Mouse (Mus musculus) testis, adult 2 months (tissue): ENCODE measurements around the gene Jak3. TPM values are rescaled to one million over a fixed set of nuclear protein-coding genes. Genes with fewer than 3 reads are reported as not detected.

Experiments used
- H3K27ac ChIP-seq: fragments of 200-500 bp; 2 replicates; pipeline ENCODE4 v1.5.1; 2012; ENCODE audit warnings: low read depth, low read length; ENCODE audit not compliant: control insufficient read depth, insufficient read depth
- H3K27me3 ChIP-seq: fragments of 200-500 bp; 2 replicates; pipeline ENCODE4 v1.6.1; 2012; ENCODE audit warnings: mild to moderate bottlenecking, low read length, moderate library complexity; ENCODE audit not compliant: control insufficient read depth, insufficient read depth
- H3K36me3 ChIP-seq: fragments of 200-500 bp; 2 replicates; pipeline ENCODE4 v1.6.1; 2012; ENCODE audit warnings: mild to moderate bottlenecking, low read length; ENCODE audit not compliant: control insufficient read depth, insufficient read depth
- H3K4me1 ChIP-seq: fragments of 200-500 bp; 2 replicates; pipeline ENCODE4 v1.6.1; 2012; ENCODE audit warnings: low read length; ENCODE audit not compliant: control insufficient read depth, insufficient read depth
- H3K4me3 ChIP-seq: fragments of 200-500 bp; 2 replicates; pipeline ENCODE4 v1.5.1; 2012; ENCODE audit warnings: low read depth, mild to moderate bottlenecking, low read length, moderate library complexity, mixed read lengths; ENCODE audit not compliant: control insufficient read depth
- CTCF ChIP-seq: fragments of 200-500 bp; IDR thresholded peaks from 2 replicates; pipeline ENCODE4 v1.5.1; 2012; ENCODE audit warnings: low read depth, mild to moderate bottlenecking, inconsistent platforms, low read length, moderate library complexity; ENCODE audit not compliant: control insufficient read depth, insufficient read depth, insufficient replicate concordance
- POLR2A ChIP-seq: fragments of 200-500 bp; IDR thresholded peaks from 2 replicates; pipeline ENCODE4 v1.6.1; 2012; ENCODE audit warnings: low read depth, mild to moderate bottlenecking, inconsistent platforms, low read length, moderate library complexity; ENCODE audit not compliant: control insufficient read depth
- polyA plus RNA-seq: library from polyadenylated mRNA; depleted of rRNA; stranded (reverse); fragments of >200 nt; gene quantifications from 2 replicates; pipeline ENCODE4 v1.2.3, GENCODE M21; 2012; rRNA removed

Jak3 gene
- polyA plus RNA-seq, result 6.6 and 8.4 TPM in 2 replicates

DNA sequence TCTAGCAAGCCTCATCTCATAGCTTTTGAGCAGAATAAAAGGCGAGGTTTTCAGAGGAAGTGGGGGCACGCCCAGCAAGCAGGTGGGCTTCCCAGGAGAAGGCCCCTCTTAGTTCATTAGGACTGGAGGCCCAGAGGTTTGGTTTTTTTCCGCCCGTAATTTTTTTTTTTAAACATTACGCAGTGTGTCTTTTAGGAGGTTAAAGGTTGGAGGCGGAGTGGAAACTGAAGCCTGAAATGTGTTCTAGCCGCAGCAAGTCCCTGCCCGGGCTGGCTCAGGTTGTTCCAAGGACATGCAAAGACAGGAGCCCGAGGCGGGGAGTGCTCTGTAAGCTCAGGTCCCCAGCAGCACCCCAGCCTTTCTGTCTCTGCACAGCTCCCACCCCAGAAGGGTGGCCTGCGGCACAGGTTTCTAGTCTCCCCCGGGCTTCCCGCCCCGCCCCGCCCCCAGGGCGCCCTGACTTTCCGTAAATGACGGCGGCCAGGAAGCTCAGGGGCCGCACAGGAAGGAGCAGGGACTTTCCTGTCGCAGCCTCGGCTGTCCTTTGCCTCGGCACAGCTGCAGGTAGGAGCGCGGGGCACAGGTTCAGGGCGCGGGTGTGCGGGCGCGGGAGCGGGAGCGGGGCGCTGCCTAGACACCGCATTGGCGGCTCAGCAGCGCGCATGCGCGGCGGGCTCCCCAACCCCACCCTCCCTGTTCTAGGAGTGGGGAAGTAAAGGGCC is at the start of gene Jak3:
TSS of gene Jak3 (plus strand) at position 277 of the 722 bp plus-strand sequence.
- Histone ChIP-seq H3K27ac (no peak within 1 kb of the TSS), H3K4me1 (peaks cover 17% of the 10 kb centered on the region), H3K36me3 (no peaks in the 10 kb centered on the region), H3K4me3 (peak within 1 kb of the TSS; percentile 60), H3K27me3 (no peaks in the 10 kb centered on the region; the same call in 1 of the 2 replicates)
- no peak for TF ChIP-seq CTCF
- no peak for TF ChIP-seq POLR2A

DNA sequence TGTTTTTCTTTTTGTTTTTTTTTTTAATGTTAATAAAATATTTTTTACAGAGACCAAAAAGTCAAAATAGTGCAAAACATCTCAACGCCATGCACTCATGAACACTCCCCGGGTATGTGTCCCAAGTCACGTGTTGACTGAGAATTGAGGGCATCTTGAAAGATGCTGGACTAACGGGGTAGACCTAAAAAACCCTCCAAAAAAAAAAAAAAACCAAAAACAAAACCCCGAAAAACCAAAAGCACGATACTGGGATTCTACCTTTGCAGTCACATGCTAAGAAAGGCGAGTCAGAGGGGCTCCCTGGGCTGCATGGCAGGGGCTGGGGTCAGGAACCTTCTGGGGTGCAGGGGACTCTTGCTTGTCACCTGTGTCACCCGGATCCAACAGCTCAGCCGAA is 49.3 kb upstream of the Jak3 start:
- H3K27ac ChIP-seq, result no peak overlapping the region
- H3K36me3 ChIP-seq, result no peaks in the 10 kb centered on the region
- H3K4me1 ChIP-seq, result peaks cover 23% of the 10 kb centered on the region
- H3K4me3 ChIP-seq, result no peak overlapping the region
- TF ChIP-seq POLR2A, result no peak
- no peak for TF ChIP-seq CTCF
- no peaks in the 10 kb centered on the region for H3K27me3 ChIP-seq

- H3K27me3 ChIP-seq, result no peaks in the 10 kb centered on the region
- TF ChIP-seq POLR2A (no peak), CTCF (no peak)
- no peak overlapping the region for H3K4me3 ChIP-seq
- H3K4me1 ChIP-seq, result peaks cover 23% of the 10 kb centered on the region
- H3K27ac ChIP-seq, result no peak overlapping the region
- no peaks in the 10 kb centered on the region for H3K36me3 ChIP-seq
Observed at GRCm38 (mm10) chr8:71627265-71628099, 48.6 kb upstream of the Jak3 start.

- H3K4me1 ChIP-seq, result peaks cover 28% of the 10 kb centered on the region
- peak overlapping the region; percentile 85 for H3K4me3 ChIP-seq
- no peak for TF ChIP-seq CTCF
- no peak for TF ChIP-seq POLR2A
- H3K27me3 ChIP-seq, result no peaks in the 10 kb centered on the region
- no peaks in the 10 kb centered on the region for H3K36me3 ChIP-seq
- peak overlapping the region; percentile 69 for H3K27ac ChIP-seq
Observed at GRCm38 (mm10) chr8:71628396-71629095, 47.5 kb upstream of the Jak3 start.

GRCm38 (mm10) chr8:71629096-71629697 is 46.9 kb upstream of the Jak3 start:
- H3K27ac ChIP-seq, result peak overlapping the region; percentile 69
- H3K36me3 ChIP-seq, result no peaks in the 10 kb centered on the region
- H3K4me1 ChIP-seq, result peaks cover 34% of the 10 kb centered on the region
- peak; percentile 22; the same call in 1 of the 2 replicates for TF ChIP-seq CTCF
- TF ChIP-seq POLR2A, result peak; percentile 72
- peak overlapping the region; percentile 85 for H3K4me3 ChIP-seq
- no peaks in the 10 kb centered on the region for H3K27me3 ChIP-seq

GRCm38 (mm10) chr8:71629781-71630212 is 46.3 kb upstream of the Jak3 start:
- TF ChIP-seq CTCF (no peak), POLR2A (no peak; the same call in 1 of the 2 replicates)
- peaks cover 38% of the 10 kb centered on the region for H3K4me1 ChIP-seq
- H3K27ac ChIP-seq, result no peak overlapping the region; the same call in 1 of the 2 replicates
- H3K4me3 ChIP-seq, result peak overlapping the region; percentile 85
- H3K36me3 ChIP-seq, result no peaks in the 10 kb centered on the region
- H3K27me3 ChIP-seq, result no peaks in the 10 kb centered on the region

- Histone ChIP-seq H3K27ac (no peak overlapping the region), H3K27me3 (no peaks in the 10 kb centered on the region)
- no peak for TF ChIP-seq CTCF
- no peak for TF ChIP-seq POLR2A
Observed at GRCm38 (mm10) chr8:71630761-71631160, 45.3 kb upstream of the Jak3 start.

More at GRCm38 (mm10) chr8:71630761-71631160, 45.3 kb upstream of the Jak3 start:
- no peaks in the 10 kb centered on the region for H3K36me3 ChIP-seq
- no peak overlapping the region for H3K4me3 ChIP-seq
- peaks cover 38% of the 10 kb centered on the region for H3K4me1 ChIP-seq
